Mouse (Mus musculus): Measurements from ENCODE around the gene Cd3g.

DNA sequence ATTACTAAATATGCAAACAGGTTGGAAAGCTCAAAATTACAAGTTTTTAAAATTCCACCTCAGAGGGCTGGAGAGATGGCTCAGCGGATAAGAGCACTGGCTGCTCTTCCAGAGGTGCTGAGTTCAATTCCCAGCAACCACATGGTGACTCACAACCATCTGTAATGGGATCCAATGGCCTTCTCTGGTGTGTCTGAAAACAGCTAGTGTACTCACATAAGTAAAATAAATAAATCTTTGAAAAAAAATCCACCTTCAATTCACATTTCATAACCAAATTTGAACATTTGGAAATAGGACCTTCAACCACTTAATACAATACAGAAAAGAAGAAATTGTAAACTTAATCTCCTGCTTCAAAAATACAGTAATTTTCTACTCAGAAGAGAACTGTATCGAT, 60.6 kb downstream of the Cd3g start:
- TF ChIP-seq CTCF (IDR thresholded peaks at IDR 0.05; ENCODE audit: borderline replicate concordance, insufficient read depth, low read depth, low read length) (no peak), POLR2A (IDR thresholded peaks at IDR 0.05; ENCODE audit: borderline replicate concordance, insufficient read depth, low read length) (no peak)
